Mouse (Mus musculus): Measurements from ENCODE around the gene Plcl2. TPM values are rescaled to one million over a fixed set of nuclear protein-coding genes. Genes with fewer than 3 reads are reported as not detected.

Plcl2 gene
- total RNA-seq, 4 experiments from 2014 or later = 81.9 to 98.5 (median 91.1) TPM

DNA sequence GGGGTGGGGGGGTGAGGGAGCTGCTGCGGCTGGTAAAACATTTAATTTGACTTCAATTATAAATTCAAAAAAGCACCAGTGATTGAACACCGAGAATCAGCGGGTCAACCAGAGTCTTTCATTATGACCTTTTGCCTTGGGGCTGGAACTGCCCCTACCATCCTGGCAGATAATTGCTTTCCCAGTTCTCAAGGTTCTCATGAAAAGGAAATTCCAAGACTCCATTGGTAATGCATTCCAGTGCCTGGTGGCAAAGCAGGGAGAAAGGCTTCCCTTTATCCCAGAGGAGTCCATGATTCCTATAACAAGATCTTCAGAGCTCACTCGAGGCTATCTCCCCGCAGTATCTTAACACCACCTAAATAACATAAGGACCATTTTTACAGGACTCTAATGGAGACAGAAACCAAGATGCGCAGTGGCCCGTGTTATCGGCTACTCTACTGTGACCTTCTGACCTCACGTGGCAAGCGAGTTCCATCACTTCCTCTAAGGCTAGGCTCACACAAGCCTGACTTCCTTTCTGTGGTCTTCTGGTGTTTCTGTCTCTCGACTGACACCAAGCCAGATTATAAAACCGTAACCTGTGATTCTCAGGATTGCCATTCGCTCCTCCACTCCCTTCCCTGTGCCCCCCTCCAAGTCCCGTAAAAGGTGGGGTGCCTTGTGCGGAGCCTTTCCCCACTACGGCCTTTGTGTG, 10.0 kb upstream of the Plcl2 start:
- DNase-seq (ENCODE audit: low spot score in 2 of 2) = no peak

GRCm38 (mm10) chr17:50500806-50501205, 8.4 kb upstream of the Plcl2 start:
- no peak for DNase-seq (ENCODE audit: low spot score in 2 of 2)

DNA sequence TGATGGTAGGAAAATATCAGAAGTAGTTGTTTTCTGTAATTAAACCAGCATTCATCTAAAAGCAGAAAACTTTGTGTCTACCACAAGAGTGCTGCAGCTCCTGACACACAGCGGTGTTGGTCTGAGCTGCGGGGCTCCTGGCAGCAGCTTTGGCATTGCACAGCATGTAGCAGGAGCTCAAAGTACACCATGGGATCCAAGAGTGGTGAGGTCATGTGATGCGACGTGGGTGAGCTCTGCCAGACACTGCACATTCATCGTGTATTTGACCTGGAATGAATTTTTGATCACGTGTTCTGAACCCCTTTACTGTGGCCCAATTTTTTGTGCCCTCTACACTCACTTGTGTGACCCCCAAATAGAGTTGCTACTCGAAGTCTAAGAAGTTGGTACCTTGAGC, 6.1 kb upstream of the Plcl2 start:
- no peak for DNase-seq (ENCODE audit: low spot score in 2 of 2)

GRCm38 (mm10) chr17:50504070-50504846, 4.9 kb upstream of the Plcl2 start:
- no peak for DNase-seq (ENCODE audit: low spot score in 2 of 2)

DNA sequence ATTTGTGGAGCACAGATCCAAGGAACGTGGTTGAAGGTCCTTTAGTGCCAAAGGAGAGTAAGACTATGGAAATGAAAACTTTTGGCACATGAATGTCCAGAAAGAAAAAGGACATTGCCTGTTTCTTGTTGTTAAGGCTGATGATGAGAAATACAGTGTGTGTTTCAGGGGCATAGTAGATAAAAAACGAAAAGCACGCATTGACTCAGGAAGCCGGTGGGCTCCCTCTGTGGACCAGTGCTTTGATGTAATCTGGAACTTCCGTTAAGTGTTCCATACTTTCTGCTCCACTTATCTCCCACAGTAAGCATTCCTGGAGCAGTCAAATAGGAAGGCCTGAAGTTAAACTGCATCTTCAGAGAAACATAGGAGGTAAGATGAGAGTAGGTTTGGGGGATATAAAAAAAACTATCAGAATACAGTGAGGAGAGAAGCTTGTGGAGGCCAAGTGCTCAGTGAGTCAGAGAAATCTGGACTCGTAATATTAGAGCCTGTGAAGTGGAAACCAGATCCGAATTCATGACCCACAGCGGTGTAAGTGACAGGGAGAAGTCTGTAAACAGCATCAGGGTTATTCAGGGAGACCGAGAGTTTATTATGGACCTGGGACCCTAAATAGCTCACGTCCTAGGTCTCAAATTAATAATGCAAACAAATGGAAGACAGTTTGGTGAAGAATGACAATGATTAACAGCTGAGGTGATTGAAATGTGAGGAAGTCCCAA, 3.1 kb upstream of the Plcl2 start:
- DNase-seq (ENCODE audit: low spot score in 2 of 2) = no peak

DNA sequence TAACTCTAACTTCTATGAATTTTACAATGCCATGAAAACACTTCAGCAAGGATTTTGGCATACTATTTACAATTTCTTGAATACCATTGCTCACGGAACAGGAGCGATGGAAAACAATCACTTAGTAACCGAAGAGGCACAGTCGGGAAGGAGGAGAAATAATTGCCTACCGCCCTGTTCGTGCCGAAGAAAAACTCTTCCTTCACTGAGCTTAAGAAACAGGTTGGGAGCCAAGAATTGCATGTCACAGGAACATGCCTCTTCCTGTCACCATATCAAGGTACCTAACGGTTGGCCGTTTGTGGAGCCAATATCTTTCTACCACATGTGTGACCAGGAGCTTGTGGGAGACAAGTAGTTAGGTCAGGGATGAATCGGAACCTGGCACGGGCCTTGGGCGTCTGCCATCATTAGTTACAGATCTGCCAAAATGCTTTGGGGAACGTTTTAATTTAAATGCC, 2.3 kb upstream of the Plcl2 start:
- DNase-seq (ENCODE audit: low spot score in 2 of 2) = no peak

- peak in 1 of 2 experiments; percentile 46 for DNase-seq (ENCODE audit: low spot score in 2 of 2)
Observed at GRCm38 (mm10) chr17:50508055-50508774, 988 bp upstream of the Plcl2 start.

- peak in 1 of 2 experiments; percentile 32 for DNase-seq (ENCODE audit: low spot score in 2 of 2)
Observed at GRCm38 (mm10) chr17:50508775-50509250, 390 bp upstream of the Plcl2 start.

- DNase-seq (ENCODE audit: low spot score in 2 of 2) = no peak
Observed at GRCm38 (mm10) chr17:50510279-50510678, 1.1 kb downstream of the Plcl2 start.

DNA sequence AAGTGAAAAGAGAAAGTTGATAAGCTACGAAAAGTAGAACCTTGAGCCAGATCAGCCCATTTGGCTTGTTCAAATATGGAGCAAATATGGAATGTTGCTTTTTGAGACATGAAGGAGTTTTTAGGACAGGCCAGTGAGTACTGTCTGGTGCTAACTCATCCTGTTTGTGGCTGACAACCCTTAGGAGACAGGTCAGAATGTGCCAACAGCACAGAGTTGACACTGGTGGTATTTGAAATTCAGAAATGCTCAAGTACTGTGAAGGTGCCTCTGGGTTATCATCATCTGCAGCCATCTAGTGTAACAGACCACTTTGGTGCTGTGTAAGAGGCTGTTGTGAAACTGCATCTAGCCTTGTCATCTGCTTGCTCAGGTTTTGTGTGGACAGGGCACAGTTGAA, 1.5 kb downstream of the Plcl2 start:
- DNase-seq (ENCODE audit: low spot score in 2 of 2) = no peak

DNA sequence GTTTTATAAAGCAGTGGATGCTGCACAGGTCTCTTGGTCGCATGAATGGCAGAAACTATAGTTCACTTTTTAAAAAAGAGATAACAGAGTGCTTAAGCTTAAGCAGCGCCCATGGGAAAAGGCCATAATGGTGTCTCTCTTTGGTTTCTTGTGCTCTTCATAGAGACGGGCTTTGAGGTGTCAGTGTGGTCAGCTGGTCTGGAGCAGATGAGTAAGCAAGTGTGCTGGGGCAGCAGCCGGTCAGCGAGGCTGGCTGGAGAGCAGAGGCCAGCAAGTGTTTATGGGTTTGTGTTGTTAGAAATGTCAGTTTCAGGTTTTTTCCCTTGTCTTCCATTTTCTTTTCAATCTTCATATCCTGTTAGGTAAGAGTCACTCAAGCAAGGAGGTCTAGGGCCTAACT, 3.0 kb downstream of the Plcl2 start:
- DNase-seq (ENCODE audit: low spot score in 2 of 2) = no peak

GRCm38 (mm10) chr17:50512841-50513240, 3.6 kb downstream of the Plcl2 start:
- DNase-seq (ENCODE audit: low spot score in 2 of 2) = no peak

- no peak for DNase-seq (ENCODE audit: low spot score in 2 of 2)
Observed at GRCm38 (mm10) chr17:50513376-50513775, 4.2 kb downstream of the Plcl2 start.

- DNase-seq (ENCODE audit: low spot score in 2 of 2) = no peak
Observed at GRCm38 (mm10) chr17:50514012-50514411, 4.8 kb downstream of the Plcl2 start.

DNA sequence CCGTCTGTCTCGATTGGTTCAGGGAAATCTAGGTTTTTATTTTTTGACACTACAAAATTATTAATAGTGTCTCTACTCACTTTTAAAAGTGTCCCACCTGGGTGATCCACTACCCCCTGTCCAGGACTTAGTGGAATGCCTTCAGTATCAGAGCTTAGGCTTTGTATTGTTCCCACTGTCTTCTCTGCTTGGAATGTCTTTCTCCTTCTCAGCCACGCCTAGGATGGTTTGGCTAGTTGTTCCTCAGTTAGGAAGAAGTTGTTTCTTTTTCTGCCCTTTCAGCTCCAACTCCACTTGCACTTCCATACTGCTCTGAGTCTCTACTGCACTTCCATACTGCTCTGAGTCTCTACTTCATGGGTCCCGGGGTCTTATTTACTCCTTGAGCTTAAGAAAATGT, 6.7 kb downstream of the Plcl2 start:
- no peak for DNase-seq (ENCODE audit: low spot score in 2 of 2)

DNA sequence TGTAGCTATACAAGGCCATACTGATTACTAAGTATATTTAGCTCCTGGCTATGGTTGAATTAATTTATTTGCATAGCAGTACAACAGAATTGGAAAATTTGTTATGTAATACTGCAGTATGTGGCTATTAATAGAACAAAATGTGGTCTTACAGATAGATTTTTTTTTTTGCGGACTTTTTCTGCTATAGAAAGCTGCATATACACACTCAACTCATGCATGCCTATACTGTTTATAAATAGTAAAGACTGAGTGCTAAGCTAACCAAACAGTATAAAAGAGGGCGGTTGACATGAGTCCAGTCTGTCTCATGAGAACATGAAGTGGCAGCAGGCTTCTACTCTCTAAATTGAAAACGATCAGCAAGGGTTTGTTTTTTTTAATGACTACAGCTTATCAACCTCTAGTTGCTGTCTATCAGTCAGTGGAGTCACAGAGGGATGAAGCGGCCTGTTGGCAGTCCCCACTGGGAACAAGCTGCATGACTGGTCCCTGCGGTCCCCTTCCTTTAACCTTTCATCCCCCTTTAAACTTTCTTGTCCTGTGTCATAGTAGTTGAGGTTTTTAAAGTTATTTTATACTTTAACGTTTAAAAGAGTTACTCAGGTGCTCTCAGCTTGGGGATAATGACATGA, 8.7 kb downstream of the Plcl2 start:
- DNase-seq (ENCODE audit: low spot score in 2 of 2) = no peak

DNA sequence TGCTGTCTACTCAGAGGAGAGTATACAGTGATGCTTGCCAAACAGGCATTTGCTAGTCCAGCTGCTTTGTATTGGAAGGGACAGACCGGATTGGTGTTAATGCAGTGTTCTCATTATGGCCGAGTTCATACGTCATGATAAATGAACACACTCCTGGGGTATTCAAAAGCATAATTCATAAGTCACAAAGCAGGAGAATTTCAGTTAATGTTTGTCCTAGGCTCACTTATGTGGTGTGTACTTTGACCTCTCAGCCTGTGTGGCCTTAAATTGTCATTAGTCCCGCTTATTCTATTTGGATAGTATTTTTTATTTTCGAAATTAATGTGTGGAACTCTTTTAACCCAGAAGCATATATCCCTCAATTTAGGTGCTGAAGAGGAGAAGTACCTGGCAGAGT, 10.4 kb downstream of the Plcl2 start:
- DNase-seq (ENCODE audit: low spot score in 2 of 2) = no peak

DNA sequence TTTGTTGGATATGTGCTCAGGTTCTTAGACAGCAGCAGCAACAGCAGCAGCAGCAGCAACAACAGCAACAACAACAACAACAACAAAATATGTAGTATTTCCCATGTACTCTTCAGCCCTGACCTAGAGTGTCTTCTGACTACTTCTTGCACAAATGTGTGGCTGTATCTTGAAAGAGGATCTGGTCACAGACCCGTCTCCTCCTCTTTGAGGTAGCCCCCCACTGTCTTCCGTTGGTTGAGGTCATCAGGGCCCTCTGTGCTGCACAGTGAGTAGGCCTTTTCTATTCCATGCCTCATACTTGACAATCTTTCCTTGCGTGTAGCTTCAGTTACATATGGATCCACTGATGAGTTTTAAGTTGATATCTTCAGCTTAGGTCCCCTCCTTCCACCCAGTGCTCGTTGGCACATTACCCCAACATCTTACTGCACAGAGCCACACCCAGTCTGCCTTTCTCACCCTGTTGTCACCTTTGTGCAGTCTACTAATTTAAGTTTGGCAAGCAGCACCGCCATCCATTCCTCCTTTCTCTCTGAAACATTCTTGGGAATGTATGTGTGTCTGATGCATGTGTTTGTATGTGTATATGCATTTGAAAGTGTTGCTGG, 13.4 kb downstream of the Plcl2 start:
- DNase-seq (ENCODE audit: low spot score in 2 of 2) = no peak

DNA sequence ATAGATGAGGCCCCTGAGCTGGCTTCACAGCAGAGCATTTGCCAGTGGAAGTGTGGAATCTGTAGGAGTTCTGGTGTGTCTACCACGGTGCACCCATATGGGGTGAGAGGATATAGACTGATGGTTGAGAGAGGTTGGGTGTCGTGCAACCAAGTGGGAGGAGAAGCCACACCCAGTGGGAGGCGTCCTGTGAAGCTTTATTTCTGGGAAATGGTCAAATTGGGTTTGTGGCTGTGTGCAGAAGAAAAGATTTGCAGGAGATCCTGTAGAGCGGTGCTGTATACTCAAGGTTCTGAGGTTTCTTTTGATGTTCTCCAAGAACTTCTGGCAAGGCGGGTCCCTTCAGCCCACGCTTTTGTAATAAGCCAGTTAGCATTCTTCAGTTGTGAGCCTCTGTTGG, 15.8 kb downstream of the Plcl2 start:
- DNase-seq (ENCODE audit: low spot score in 2 of 2) = peak in 1 of 2 experiments; percentile 65

GRCm38 (mm10) chr17:50525821-50526220, 16.6 kb downstream of the Plcl2 start:
- no peak for DNase-seq (ENCODE audit: low spot score in 2 of 2)

All from left cerebral cortex, adult 8-10 months (tissue).